Mouse (Mus musculus) adipose tissue, adult 10 weeks (tissue): ENCODE results near the gene Ints2. TPM values are rescaled to one million over a fixed set of nuclear protein-coding genes. Genes with fewer than 3 reads are reported as not detected.

Experiments
- polyA plus RNA-seq: library from polyadenylated mRNA; stranded (reverse); fragments of 350-450 nt; fragmentation: Illumina TruSeq; extraction: RNeasy Lipid Tissue Mini Kit (QIAGEN cat#74804); gene quantifications from one replicate; pipeline ENCODE4 v1.2.3, GENCODE M21; 2014; ENCODE audit warnings: low read depth, low replicate concordance

Gene Ints2
- 10.8 TPM for polyA plus RNA-seq

GRCm38 (mm10) chr11:86257460-86258076 is at the start of gene Ints2:
Gene Ints2, minus strand, starts transcription at chr11:86257575.

GRCm38 (mm10) chr11:86201037-86201786 is 56.2 kb downstream of the Ints2 start, which contains the start of gene Brip1:
Gene Brip1, minus strand, starts transcription at chr11:86201193.

Other genes with a start within 250 kb of the Ints2 start
- 0.52 TPM for gene Brip1, start 56.4 kb downstream of the Ints2 start, polyA plus RNA-seq
- gene Med13, start 100.0 kb upstream of the Ints2 start, polyA plus RNA-seq: 15.0 TPM
- 32.7 TPM for gene Rnft1, start 227.1 kb upstream of the Ints2 start, polyA plus RNA-seq